Mouse (Mus musculus) heart, postnatal 14 days (tissue): ENCODE measurements at regions not wholly inside any gene's neighbourhood (a gene's known extent, or its start where the extent isn't known, plus 50 kb on each side); places are given as distances from the start of the nearest gene placed in this dataset.
A peak's percentile ranks its signal among the peaks of the same experiment; 100 is the strongest.

ENCODE experiments used
- DNase-seq, 2 experiments: peaks; one replicate each; pipeline ENCODE4 v3.0.0; 2021 to 2022
- intact Hi-C: fragments of 180-260 bp; cut with DNase I; formaldehyde crosslinking; loops from one replicate; pipeline ENCODE4 v1.15.1; 2025

- intact Hi-C loops = no loop called here
- DNase-seq = no peak
Observed at GRCm38 (mm10) chr2:128422677-128423076, 168.3 kb upstream of the Spdye4c start.

- no peak for DNase-seq
- intact Hi-C loops = no loop called here
Observed at GRCm38 (mm10) chr2:128424236-128424635, 166.8 kb upstream of the Spdye4c start.

- intact Hi-C loops = no loop called here
- no peak for DNase-seq
Observed at GRCm38 (mm10) chr2:128427181-128427880, 163.7 kb upstream of the Spdye4c start.

- intact Hi-C loops = no loop called here
- peak in 1 of 2 experiments; percentile 34 for DNase-seq
Observed at GRCm38 (mm10) chr2:128428154-128428553, 162.9 kb upstream of the Spdye4c start.

- peak; percentile 62 to 69 for DNase-seq
- intact Hi-C loops = no loop called here
Observed at GRCm38 (mm10) chr2:128428651-128429633, 162.1 kb upstream of the Spdye4c start.

- intact Hi-C loops = loop anchor here (5.0 kb wide), 1 partner anchor 78 kb away; no protein-coding TSS in a partner anchor
- DNase-seq = peak in 1 of 2 experiments; percentile 27
Observed at GRCm38 (mm10) chr2:128429786-128430185, 161.2 kb upstream of the Spdye4c start.

GRCm38 (mm10) chr2:128430776-128431291, 160.2 kb upstream of the Spdye4c start:
- DNase-seq = no peak
- intact Hi-C loops = loop anchor here (5.0 kb wide), 1 partner anchor 76 kb away; no protein-coding TSS in a partner anchor

GRCm38 (mm10) chr2:128431751-128432150, 159.3 kb upstream of the Spdye4c start:
- DNase-seq = peak; percentile 34 to 37
- intact Hi-C loops = loop anchor here (5.0 kb wide), 1 partner anchor 76 kb away; no protein-coding TSS in a partner anchor

- intact Hi-C loops = loop anchor here (5.0 kb wide), 1 partner anchor 75 kb away; no protein-coding TSS in a partner anchor
- no peak for DNase-seq
Observed at GRCm38 (mm10) chr2:128432741-128433140, 158.3 kb upstream of the Spdye4c start.

GRCm38 (mm10) chr2:128433553-128434081, 157.4 kb upstream of the Spdye4c start:
- intact Hi-C loops = loop anchor here (5.0 kb wide), 1 partner anchor 74 kb away; no protein-coding TSS in a partner anchor
- no peak for DNase-seq

GRCm38 (mm10) chr2:128434200-128434977, 156.6 kb upstream of the Spdye4c start:
- intact Hi-C loops = loop anchor here (5.0 kb wide), 1 partner anchor 73 kb away; no protein-coding TSS in a partner anchor
- no peak for DNase-seq

GRCm38 (mm10) chr2:128436378-128436777, 154.6 kb upstream of the Spdye4c start:
- no peak for DNase-seq
- intact Hi-C loops = no loop called here

GRCm38 (mm10) chr2:128437698-128438097, 153.3 kb upstream of the Spdye4c start:
- DNase-seq = no peak
- intact Hi-C loops = no loop called here

GRCm38 (mm10) chr2:128438161-128438822, 152.7 kb upstream of the Spdye4c start:
- intact Hi-C loops = no loop called here
- DNase-seq = no peak

- intact Hi-C loops = no loop called here
- no peak for DNase-seq
Observed at GRCm38 (mm10) chr2:128438897-128439296, 152.1 kb upstream of the Spdye4c start.

- no peak for DNase-seq
- intact Hi-C loops = no loop called here
Observed at GRCm38 (mm10) chr2:128444599-128445011, 146.4 kb upstream of the Spdye4c start.

- intact Hi-C loops = no loop called here
- no peak for DNase-seq
Observed at GRCm38 (mm10) chr2:128445443-128445842, 145.6 kb upstream of the Spdye4c start.

GRCm38 (mm10) chr2:128449294-128449693, 141.7 kb upstream of the Spdye4c start:
- intact Hi-C loops = no loop called here
- DNase-seq = no peak

- intact Hi-C loops = no loop called here
- no peak for DNase-seq
Observed at GRCm38 (mm10) chr2:128450045-128450444, 141.0 kb upstream of the Spdye4c start.
